Mouse (Mus musculus) urinary bladder, postnatal 36 days (tissue): ENCODE measurements at regions not wholly inside any gene's neighbourhood (a gene's known extent, or its start where the extent isn't known, plus 50 kb on each side); places are given as distances from the start of the nearest gene placed in this dataset.

Source experiments
- DNase-seq, 2 experiments: peaks; one replicate each; pipeline ENCODE4 v3.0.0; 2022; ENCODE audit warnings: low spot score in 2 of 2, mixed read lengths in 1 of 2

DNA sequence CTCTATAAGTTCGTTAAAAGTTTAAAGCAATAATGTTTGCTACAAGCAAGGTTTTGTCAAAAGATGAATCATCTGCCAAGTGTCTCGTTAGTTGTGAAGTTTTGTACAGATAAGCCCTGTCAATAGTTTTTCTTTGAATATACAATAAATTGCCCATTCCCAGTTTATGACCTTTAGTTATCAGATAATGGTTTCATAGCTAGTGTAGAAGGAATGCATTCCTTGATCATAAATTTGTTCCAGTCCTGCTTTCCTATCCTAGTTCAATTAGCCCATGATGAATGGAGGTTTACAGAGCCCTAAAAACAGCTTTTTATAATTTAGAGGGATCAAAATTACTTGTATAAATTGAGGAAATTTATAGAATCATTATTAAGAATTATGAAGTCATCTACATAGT is 62.5 kb upstream of the Lrch2 start:
- DNase-seq = no peak

DNA sequence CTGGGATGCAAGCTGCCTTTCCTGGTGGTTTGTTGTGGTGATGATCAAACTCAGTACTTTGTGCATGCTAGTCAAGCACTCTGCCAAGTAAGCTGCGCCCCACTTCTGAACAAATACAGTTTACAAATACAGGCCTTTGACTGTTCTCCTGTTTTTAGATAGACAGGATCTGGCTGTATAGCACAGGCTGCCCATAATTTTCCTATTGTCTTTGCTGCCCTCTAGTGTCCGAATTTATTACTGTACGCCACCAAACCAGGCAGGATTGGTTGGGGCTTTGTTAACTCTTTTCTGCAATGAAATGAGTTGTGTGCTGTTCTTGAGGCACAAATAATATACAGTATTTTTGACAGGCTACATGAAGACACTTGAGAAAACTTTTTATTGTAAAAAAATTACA is 54.8 kb upstream of the Lrch2 start:
- peak; percentile 2 to 13 for DNase-seq
